Mouse (Mus musculus): ENCODE results near the gene B4galt3. TPM values are rescaled to one million over a fixed set of nuclear protein-coding genes. Genes with fewer than 3 reads are reported as not detected.

The B4galt3 gene
- polyA plus RNA-seq, 1 experiment = 11.6 TPM

DNA sequence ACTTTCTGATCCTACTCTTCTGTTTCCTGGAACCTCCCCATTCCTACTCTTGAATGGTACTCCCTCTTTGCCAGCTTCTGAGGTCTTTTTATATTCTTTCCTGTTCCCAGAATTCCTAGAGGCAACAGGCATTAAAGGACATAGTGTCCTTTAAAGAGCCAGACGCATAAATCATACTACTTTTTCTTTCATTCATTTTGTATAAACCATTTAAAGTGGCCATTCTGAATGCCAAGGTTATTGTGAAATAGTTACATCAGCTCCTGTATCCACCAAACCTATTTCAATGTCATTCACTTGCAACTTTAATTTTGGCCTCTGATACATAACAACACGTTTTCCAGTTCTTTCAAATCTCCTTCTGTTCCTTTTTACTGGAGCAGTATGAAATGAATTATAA, 39.2 kb downstream of the B4galt3 start:
- Histone ChIP-seq H3K4me1 (ENCODE audit: control insufficient read depth) (no peaks in the 10 kb centered on the region), H3K9me3 (ENCODE audit: control insufficient read depth, low read length) (no peaks in the 10 kb centered on the region), H3K27me3 (ENCODE audit: control insufficient read depth) (peaks cover 31% of the 10 kb centered on the region), H3K36me3 (ENCODE audit: control insufficient read depth) (no peaks in the 10 kb centered on the region), H3K4me3 (replicated peaks) (no peak overlapping the region)
- no peak for TF ChIP-seq GATA1 (IDR thresholded peaks at IDR 0.05; ENCODE audit: low read length)
- no peak for TF ChIP-seq TAL1 (IDR thresholded peaks at IDR 0.05; ENCODE audit: low read length)

DNA sequence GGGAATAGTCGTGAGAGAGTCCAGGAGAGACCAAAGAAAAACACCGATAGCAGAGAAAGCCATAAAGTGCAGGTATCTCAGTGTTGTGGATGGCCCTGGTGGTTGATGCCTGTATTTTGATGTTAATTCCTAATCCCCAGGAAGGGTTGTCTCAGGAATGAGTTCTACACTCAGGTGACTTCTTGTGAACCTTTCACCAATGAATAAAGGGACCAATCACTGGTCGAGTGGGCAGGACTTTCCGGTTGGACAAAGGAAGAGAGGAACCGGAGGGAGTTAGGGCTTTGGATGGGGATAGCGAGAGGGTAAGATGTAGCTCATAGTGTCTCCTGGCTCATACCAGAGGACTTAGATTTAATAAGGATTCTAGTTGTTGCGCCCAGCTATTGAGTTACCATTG, 49.6 kb downstream of the B4galt3 start:
- Histone ChIP-seq H3K4me3 (replicated peaks) (no peak overlapping the region), H3K27me3 (ENCODE audit: control insufficient read depth) (peaks cover 7% of the 10 kb centered on the region; the same call in 1 of the 2 replicates), H3K4me1 (ENCODE audit: control insufficient read depth) (peaks cover 5% of the 10 kb centered on the region), H3K9me3 (ENCODE audit: control insufficient read depth, low read length) (no peaks in the 10 kb centered on the region), H3K36me3 (ENCODE audit: control insufficient read depth) (peaks cover 9% of the 10 kb centered on the region)
- TF ChIP-seq GATA1 (IDR thresholded peaks at IDR 0.05; ENCODE audit: low read length) (no peak), TAL1 (IDR thresholded peaks at IDR 0.05; ENCODE audit: low read length) (no peak)

DNA sequence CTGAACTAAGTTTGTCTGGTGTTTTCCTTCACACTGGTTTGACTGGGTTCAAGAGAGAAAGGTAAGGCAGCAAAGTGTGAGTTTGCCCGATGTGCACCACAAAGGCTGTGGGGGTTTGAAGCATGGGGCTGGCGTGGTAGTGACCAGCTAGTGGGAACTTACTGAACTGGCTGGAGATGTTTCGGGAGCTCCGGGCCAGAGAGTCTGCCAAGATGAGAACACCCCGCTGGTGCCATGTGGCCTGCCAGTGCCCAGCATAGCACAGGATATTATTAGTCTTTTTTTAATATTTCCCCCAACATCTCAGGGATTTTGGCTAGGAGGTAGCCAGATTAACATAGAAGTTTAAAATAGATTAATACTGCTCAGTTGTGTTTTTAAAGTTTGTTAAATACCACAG, 50.0 kb downstream of the B4galt3 start:
- Histone ChIP-seq H3K4me3 (replicated peaks) (no peak overlapping the region), H3K4me1 (ENCODE audit: control insufficient read depth) (peaks cover 5% of the 10 kb centered on the region), H3K9me3 (ENCODE audit: control insufficient read depth, low read length) (no peaks in the 10 kb centered on the region), H3K36me3 (ENCODE audit: control insufficient read depth) (peaks cover 12% of the 10 kb centered on the region), H3K27me3 (ENCODE audit: control insufficient read depth) (peaks cover 7% of the 10 kb centered on the region; the same call in 1 of the 2 replicates)
- TF ChIP-seq GATA1 (IDR thresholded peaks at IDR 0.05; ENCODE audit: low read length) = no peak
- no peak for TF ChIP-seq TAL1 (IDR thresholded peaks at IDR 0.05; ENCODE audit: low read length)

DNA sequence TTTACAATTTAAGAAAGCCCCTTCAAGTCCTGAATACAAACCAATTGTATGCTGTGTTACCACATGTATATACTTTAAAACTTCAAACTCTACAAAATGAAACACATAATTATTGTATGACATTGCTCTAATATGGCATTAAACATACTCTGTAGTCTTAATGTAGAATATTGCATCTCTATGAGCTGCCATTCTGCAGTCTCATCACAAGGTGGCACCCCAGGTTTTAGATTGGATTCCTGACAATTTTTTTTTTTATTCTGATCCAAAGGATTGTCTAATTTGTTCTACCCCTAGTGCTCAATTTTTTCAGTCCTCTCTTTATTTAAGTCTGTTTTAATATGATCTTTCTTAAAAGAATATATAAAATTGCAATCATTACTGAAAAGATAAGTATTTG, 51.3 kb downstream of the B4galt3 start:
- no peak for TF ChIP-seq GATA1 (IDR thresholded peaks at IDR 0.05; ENCODE audit: low read length)
- TF ChIP-seq TAL1 (IDR thresholded peaks at IDR 0.05; ENCODE audit: low read length) = no peak
- H3K27me3 ChIP-seq (ENCODE audit: control insufficient read depth) = peaks cover 7% of the 10 kb centered on the region; the same call in 1 of the 2 replicates
- no peak overlapping the region for H3K4me3 ChIP-seq (replicated peaks)
- peaks cover 15% of the 10 kb centered on the region for H3K4me1 ChIP-seq (ENCODE audit: control insufficient read depth)
- peaks cover 24% of the 10 kb centered on the region for H3K36me3 ChIP-seq (ENCODE audit: control insufficient read depth)
- H3K9me3 ChIP-seq (ENCODE audit: control insufficient read depth, low read length) = no peaks in the 10 kb centered on the region

GRCm38 (mm10) chr1:171322012-171322411, 51.9 kb downstream of the B4galt3 start:
- no peak for TF ChIP-seq TAL1 (IDR thresholded peaks at IDR 0.05; ENCODE audit: low read length)
- no peak for TF ChIP-seq GATA1 (IDR thresholded peaks at IDR 0.05; ENCODE audit: low read length)
- Histone ChIP-seq H3K4me3 (replicated peaks) (no peak overlapping the region), H3K27me3 (ENCODE audit: control insufficient read depth) (peaks cover 7% of the 10 kb centered on the region; the same call in 1 of the 2 replicates), H3K9me3 (ENCODE audit: control insufficient read depth, low read length) (no peaks in the 10 kb centered on the region), H3K4me1 (ENCODE audit: control insufficient read depth) (peaks cover 17% of the 10 kb centered on the region), H3K36me3 (ENCODE audit: control insufficient read depth) (peaks cover 25% of the 10 kb centered on the region)

DNA sequence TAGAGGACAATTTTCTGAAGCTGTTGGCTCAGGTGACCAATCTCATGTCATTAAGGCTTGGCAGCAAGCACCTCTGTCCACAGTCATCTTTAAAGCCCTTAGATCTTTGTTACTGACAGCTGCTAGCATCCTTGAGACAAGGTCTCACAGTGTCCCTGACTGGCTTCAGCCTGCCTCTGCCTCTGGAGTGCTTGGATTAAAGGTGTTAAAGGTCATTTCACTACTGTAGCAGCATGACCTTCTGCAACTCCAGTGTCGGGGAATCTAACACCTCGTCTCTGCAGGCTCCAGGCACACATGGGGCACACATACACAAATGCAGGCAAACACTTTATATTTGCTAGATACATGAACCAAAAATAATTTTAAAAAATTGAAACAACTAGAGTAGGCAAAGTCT, 55.4 kb downstream of the B4galt3 start:
- H3K27me3 ChIP-seq (ENCODE audit: control insufficient read depth) = no peaks in the 10 kb centered on the region
- H3K9me3 ChIP-seq (ENCODE audit: control insufficient read depth, low read length) = no peaks in the 10 kb centered on the region
- TF ChIP-seq TAL1 (IDR thresholded peaks at IDR 0.05; ENCODE audit: low read length) (no peak), GATA1 (IDR thresholded peaks at IDR 0.05; ENCODE audit: low read length) (no peak)
- no peak overlapping the region for H3K4me3 ChIP-seq (replicated peaks)
- H3K36me3 ChIP-seq (ENCODE audit: control insufficient read depth) = peaks cover 27% of the 10 kb centered on the region
- peaks cover 40% of the 10 kb centered on the region for H3K4me1 ChIP-seq (ENCODE audit: control insufficient read depth)

Other genes starting within 250 kb of the B4galt3 start
- gene Fcgr3, start 205.4 kb upstream of the B4galt3 start, polyA plus RNA-seq (2012) = 0.06 TPM in 1 of 2 replicates, not detected in the other
- gene Cfap126, start 156.4 kb upstream of the B4galt3 start, polyA plus RNA-seq (2012) = 0.37 and 0.64 TPM in 2 replicates
- 4.9 and 7.2 TPM in 2 replicates for gene Sdhc, start 119.7 kb upstream of the B4galt3 start, polyA plus RNA-seq (2012)
- not detected in 2 replicates for gene Mpz, start 119.6 kb upstream of the B4galt3 start, polyA plus RNA-seq (2012)
- not detected in 2 replicates for gene Pcp4l1, start 74.1 kb upstream of the B4galt3 start, polyA plus RNA-seq (2012)
- not detected in 2 replicates for gene Nr1i3, start 56.4 kb upstream of the B4galt3 start, polyA plus RNA-seq (2012)
- gene Tomm40l, start 47.8 kb upstream of the B4galt3 start, polyA plus RNA-seq (2012) = 2.2 TPM in 2 replicates
- 0.42 and 2.1 TPM in 2 replicates for gene Apoa2, start 45.3 kb upstream of the B4galt3 start, polyA plus RNA-seq (2012)
- gene Fcer1g, start 36.0 kb upstream of the B4galt3 start, polyA plus RNA-seq (2012) = 0.13 and 0.17 TPM in 2 replicates
- gene Adamts4, start 19.9 kb upstream of the B4galt3 start, polyA plus RNA-seq (2012) = not detected in 2 replicates
- gene Ndufs2, start 18.9 kb upstream of the B4galt3 start, polyA plus RNA-seq (2012) = 7.0 and 7.5 TPM in 2 replicates
- 89.9 and 167 TPM in 2 replicates for gene Ppox, start 10.9 kb downstream of the B4galt3 start, polyA plus RNA-seq (2012)
- 8.4 and 13.0 TPM in 2 replicates for gene Usp21, start 17.7 kb downstream of the B4galt3 start, polyA plus RNA-seq (2012)
- 3.9 and 4.8 TPM in 2 replicates for gene Ufc1, start 24.7 kb downstream of the B4galt3 start, polyA plus RNA-seq (2012)
- gene Dedd, start 58.8 kb downstream of the B4galt3 start, polyA plus RNA-seq (2012) = 1.6 and 1.7 TPM in 2 replicates
- gene Nit1, start 75.3 kb downstream of the B4galt3 start, polyA plus RNA-seq (2012) = 0.98 TPM in 2 replicates
- 1.4 and 2.0 TPM in 2 replicates for gene Pfdn2, start 75.3 kb downstream of the B4galt3 start, polyA plus RNA-seq (2012)
- 0.14 TPM in 1 of 2 replicates, not detected in the other for gene Klhdc9, start 90.5 kb downstream of the B4galt3 start, polyA plus RNA-seq (2012)
- not detected in 2 replicates for gene Nectin4, start 99.8 kb downstream of the B4galt3 start, polyA plus RNA-seq (2012)
- gene Arhgap30, start 118.6 kb downstream of the B4galt3 start, polyA plus RNA-seq (2012) = 0.06 and 0.07 TPM in 2 replicates
- 1.2 and 3.6 TPM in 2 replicates for gene Usf1, start 141.0 kb downstream of the B4galt3 start, polyA plus RNA-seq (2012)
- not detected in 2 replicates for gene Tstd1, start 148.5 kb downstream of the B4galt3 start, polyA plus RNA-seq (2012)
- gene F11r, start 167.2 kb downstream of the B4galt3 start, polyA plus RNA-seq (2012) = 0.08 TPM in 1 of 2 replicates, not detected in the other
- 0.13 and 0.20 TPM in 2 replicates for gene Alyref2, start 233.2 kb downstream of the B4galt3 start, polyA plus RNA-seq (2012)

Measured in erythroblast, embryonic 14.5 days (primary cell).